Mouse (Mus musculus): ENCODE measurements at regions not wholly inside any gene's neighbourhood (a gene's known extent, or its start where the extent isn't known, plus 50 kb on each side); places are given as distances from the start of the nearest gene placed in this dataset.

GRCm38 (mm10) chr8:62678166-62678565, 272.6 kb upstream of the Spock3 start:
- peak; percentile 3 for DNase-seq (ENCODE audit: low read depth, low spot score)

- DNase-seq (ENCODE audit: low read depth, low spot score), result no peak
These were observed 266.6 kb upstream of the Spock3 start for GRCm38 (mm10) chr8:62684229-62684628.

- DNase-seq (ENCODE audit: low read depth, low spot score), result no peak
These were observed 265.3 kb upstream of the Spock3 start for GRCm38 (mm10) chr8:62685359-62686057.

GRCm38 (mm10) chr8:62686058-62686390, 264.8 kb upstream of the Spock3 start:
- DNase-seq (ENCODE audit: low read depth, low spot score), result no peak

Measured in brain, adult 2 months (tissue).